Mouse (Mus musculus): ENCODE results near the gene Ces5a. TPM values are rescaled to one million over a fixed set of nuclear protein-coding genes. Genes with fewer than 3 reads are reported as not detected.
"Not testable (repeated sequence)": the region's sequence is repeated elsewhere in the genome, so short reads cannot be mapped to it uniquely, and the experiment has no call there.

Ces5a gene
- polyA plus RNA-seq, 1 experiment from 2014 or later: 0.09 TPM

GRCm38 (mm10) chr8:93469733-93470132 lies 65.9 kb downstream of the Ces5a start:
- 79% methylated on average over 16 of the region's 16 CpGs for WGBS
- not testable (repeated sequence) for H3K4me2 ChIP-seq (ENCODE audit: low read depth, low read length); ATAC-seq (ENCODE audit: low read depth); H3K36me3 ChIP-seq (ENCODE audit: control insufficient read depth, insufficient read depth, low read length); H3K9me3 ChIP-seq (ENCODE audit: control insufficient read depth, low read length); H3K4me3 ChIP-seq (ENCODE audit: low read length); H3K4me1 ChIP-seq (replicated peaks; ENCODE audit: control insufficient read depth, insufficient read depth, low read length); H3K9ac ChIP-seq (ENCODE audit: low read length); H3K27me3 ChIP-seq (ENCODE audit: control insufficient read depth, insufficient read depth, low read depth, low read length); H3K27ac ChIP-seq (ENCODE audit: low read length)

GRCm38 (mm10) chr8:93454258-93454877 lies 81.3 kb downstream of the Ces5a start:
- Histone ChIP-seq H3K4me1 (replicated peaks; ENCODE audit: control insufficient read depth, insufficient read depth, low read length) (no peaks in the 10 kb centered on the region), H3K4me3 (ENCODE audit: low read length) (no peak overlapping the region), H3K36me3 (ENCODE audit: control insufficient read depth, insufficient read depth, low read length) (no peaks in the 10 kb centered on the region), H3K4me2 (ENCODE audit: low read depth, low read length) (no peak overlapping the region), H3K27me3 (ENCODE audit: control insufficient read depth, insufficient read depth, low read depth, low read length) (no peaks in the 10 kb centered on the region), H3K27ac (ENCODE audit: low read length) (no peak overlapping the region), H3K9ac (ENCODE audit: low read length) (no peak overlapping the region), H3K9me3 (ENCODE audit: control insufficient read depth, low read length) (no peaks in the 10 kb centered on the region)
- WGBS: 91% methylated on average over 12 of the region's 12 CpGs
- ATAC-seq (ENCODE audit: low read depth): no peak

Other genes with a start within 250 kb of the Ces5a start
- gene Ces1g, start 198.5 kb downstream of the Ces5a start, polyA plus RNA-seq (2015; fragmentation: Nextera tagmentation; extraction: Ambion mirVana): 0.20 TPM in 2 replicates
- gene Ces1h, start 156.1 kb downstream of the Ces5a start, polyA plus RNA-seq (2015; fragmentation: Nextera tagmentation; extraction: Ambion mirVana): not detected in 2 replicates